Comparison of ENCODE assay signal across 15 mouse cellular contexts in the genomic region with DNA sequence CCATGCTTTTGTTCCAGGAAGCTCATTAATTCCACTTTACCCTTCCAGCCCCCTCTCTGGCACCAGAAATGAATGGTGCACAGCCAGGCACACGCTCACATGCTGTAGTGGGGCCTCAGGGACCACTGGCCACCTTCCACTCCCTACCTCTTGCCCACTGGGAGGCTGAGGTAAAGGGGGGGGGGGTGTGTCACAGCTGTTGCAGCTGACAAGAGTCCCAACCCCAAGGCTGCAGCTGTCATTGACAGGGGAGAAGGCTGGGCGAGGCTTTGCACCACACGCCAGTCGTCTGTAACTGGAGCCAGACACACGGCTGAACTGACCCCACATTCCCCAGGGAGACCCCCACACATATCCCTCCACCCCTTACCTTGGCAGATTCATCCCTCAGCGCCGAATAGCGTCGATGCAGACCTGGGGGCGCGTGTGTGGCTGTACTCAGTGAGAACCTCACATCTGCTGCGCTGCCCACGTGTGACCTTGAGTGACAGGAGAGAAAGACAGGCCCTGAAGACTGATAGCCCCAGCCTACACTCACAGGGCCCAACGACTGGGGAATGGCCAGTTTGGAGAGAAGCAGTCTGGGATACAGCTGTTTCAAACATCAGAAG. TPM values are rescaled to one million over a fixed set of nuclear protein-coding genes. Genes with fewer than 3 reads are reported as not detected.
DNase-seq lines count a peak whose midpoint lies in the region; ATAC-seq and TF ChIP-seq lines count a peak whose summit lies in the region.
"Had no signal": no experiment of that assay in that cellular context is flagged by ENCODE, and none has a peak within 500 bp of the region (broad histone marks: within the 10 kb centered on the region; RNA-seq: fewer than 3 reads in every experiment).

No protein-coding gene starts in this region.

- no peaks in the 10 kb centered on the region for H3K9me3 ChIP-seq in forebrain, embryonic 13.5 days (replicated peaks)
- H3K9me3 ChIP-seq in forebrain, postnatal 0 days (ENCODE audit: low read length): no peaks in the 10 kb centered on the region
- H3K9me3 ChIP-seq in embryonic facial prominence, embryonic 11.5 days (replicated peaks; ENCODE audit: control insufficient read depth, low read length): no peaks in the 10 kb centered on the region
- H3K9me3 ChIP-seq in hindbrain, postnatal 0 days (ENCODE audit: low read length): no peaks in the 10 kb centered on the region
- H3K9me3 ChIP-seq in neural tube, embryonic 12.5 days: no peaks in the 10 kb centered on the region

- peaks cover 21% of the 10 kb centered on the region for H3K4me1 ChIP-seq in forebrain, embryonic 13.5 days
- 0 out of 2 replicates have a peak, but pooled peaks cover 4% of the 10 kb centered on the region for H3K4me1 ChIP-seq in forebrain, postnatal 0 days (ENCODE audit: insufficient read depth)
- H3K4me1 ChIP-seq in embryonic facial prominence, embryonic 11.5 days (ENCODE audit: control insufficient read depth, insufficient read depth, low read length): no peaks in the 10 kb centered on the region
- no peaks in the 10 kb centered on the region; the same call in 1 of the 2 replicates for H3K4me1 ChIP-seq in hindbrain, postnatal 0 days (ENCODE audit: insufficient read depth, low read length)
- peaks cover 15% of the 10 kb centered on the region for H3K4me1 ChIP-seq in neural tube, embryonic 12.5 days

- H3K27ac ChIP-seq in forebrain, embryonic 13.5 days: peak overlapping the region; percentile 3; the same call in 1 of the 2 replicates
- no peak overlapping the region for H3K27ac ChIP-seq in forebrain, postnatal 0 days (ENCODE audit: low read depth, low read length)
- no peak overlapping the region for H3K27ac ChIP-seq in embryonic facial prominence, embryonic 11.5 days (replicated peaks; ENCODE audit: low read depth, low read length)
- H3K27ac ChIP-seq in hindbrain, postnatal 0 days: no peak overlapping the region
- no peak overlapping the region for H3K27ac ChIP-seq in neural tube, embryonic 12.5 days

- DNase-seq in forebrain, postnatal 0 days: no peak
- no peak for DNase-seq in embryonic facial prominence, embryonic 11.5 days (ENCODE audit: low spot score)
- no peak for DNase-seq in hindbrain, postnatal 0 days (ENCODE audit: low spot score)
- no peak for DNase-seq in right cerebral cortex, postnatal 10 days (ENCODE audit: low spot score in 2 of 2)
- no peak for DNase-seq in lung, postnatal 10 days
- DNase-seq: B cell, adult 2 months; cerebellum, postnatal 36 days; heart, adult 18-20 months; kidney, postnatal 4 days; left cerebral cortex, postnatal 4 days; lung, postnatal 14 days; thymus, adult 2 months had no signal

- no peak for TF ChIP-seq CTCF in forebrain, postnatal 0 days (IDR thresholded peaks at IDR 0.05; ENCODE audit: low read depth)
- no peak for TF ChIP-seq CTCF in hindbrain, postnatal 0 days (IDR thresholded peaks at IDR 0.05; ENCODE audit: low read depth)

- H3K9ac ChIP-seq in forebrain, embryonic 13.5 days: no peak overlapping the region
- H3K9ac ChIP-seq in forebrain, postnatal 0 days: no peak overlapping the region
- H3K9ac ChIP-seq in embryonic facial prominence, embryonic 11.5 days (replicated peaks; ENCODE audit: low read length): no peak overlapping the region
- no peak overlapping the region for H3K9ac ChIP-seq in hindbrain, postnatal 0 days (replicated peaks; ENCODE audit: low read length)
- H3K9ac ChIP-seq in neural tube, embryonic 12.5 days: no peak overlapping the region

- H3K4me3 ChIP-seq in forebrain, embryonic 13.5 days: no peak overlapping the region
- no peak overlapping the region for H3K4me3 ChIP-seq in forebrain, postnatal 0 days (ENCODE audit: low read depth, low read length)
- H3K4me3 ChIP-seq in embryonic facial prominence, embryonic 11.5 days (ENCODE audit: low read depth, low read length): no peak overlapping the region
- no peak overlapping the region for H3K4me3 ChIP-seq in hindbrain, postnatal 0 days (ENCODE audit: low read length)
- no peak overlapping the region for H3K4me3 ChIP-seq in neural tube, embryonic 12.5 days

- no peak overlapping the region for H3K4me2 ChIP-seq in forebrain, embryonic 13.5 days
- H3K4me2 ChIP-seq in forebrain, postnatal 0 days (ENCODE audit: low read depth): no peak overlapping the region
- no peak overlapping the region for H3K4me2 ChIP-seq in embryonic facial prominence, embryonic 11.5 days (ENCODE audit: low read depth, low read length)
- no peak overlapping the region for H3K4me2 ChIP-seq in hindbrain, postnatal 0 days (ENCODE audit: low read depth, low read length)
- H3K4me2 ChIP-seq in neural tube, embryonic 12.5 days (replicated peaks): 0 out of 2 replicates have a peak overlapping the region, but pooled peaks have one; percentile 9

- WGBS in forebrain, embryonic 13.5 days: 68% methylated on average over 14 of the region's 14 CpGs
- WGBS in forebrain, postnatal 0 days: 63% methylated on average over 14 of the region's 14 CpGs
- 31% methylated on average over 14 of the region's 14 CpGs for WGBS in embryonic facial prominence, embryonic 11.5 days
- 45% methylated on average over 14 of the region's 14 CpGs for WGBS in hindbrain, postnatal 0 days
- 52% methylated on average over 14 of the region's 14 CpGs for whole genome bisulfite sequencing in neural tube, embryonic 12.5 days

- H3K27me3 ChIP-seq in forebrain, embryonic 13.5 days: no peaks in the 10 kb centered on the region
- no peaks in the 10 kb centered on the region for H3K27me3 ChIP-seq in forebrain, postnatal 0 days (ENCODE audit: insufficient read depth, low read length)
- no peaks in the 10 kb centered on the region for H3K27me3 ChIP-seq in embryonic facial prominence, embryonic 11.5 days (ENCODE audit: control insufficient read depth, insufficient read depth, low read length)
- H3K27me3 ChIP-seq in hindbrain, postnatal 0 days (ENCODE audit: insufficient read depth, low read length): no peaks in the 10 kb centered on the region
- no peaks in the 10 kb centered on the region for H3K27me3 ChIP-seq in neural tube, embryonic 12.5 days (replicated peaks)

- ATAC-seq in forebrain, embryonic 13.5 days: no peak
- ATAC-seq in forebrain, postnatal 0 days: no peak
- peak; percentile 42; the same call in 1 of the 2 replicates for ATAC-seq in embryonic facial prominence, embryonic 11.5 days (replicated peaks; ENCODE audit: insufficient number of reproducible peaks, low FRiP score, low TSS enrichment, low read depth)
- 0 out of 2 replicates have a peak, but pooled peaks have one; percentile 13 for ATAC-seq in hindbrain, postnatal 0 days
- ATAC-seq in neural tube, embryonic 12.5 days (ENCODE audit: low FRiP score, low read depth): peak; percentile 74
- no peak for ATAC-seq in megakaryocyte progenitor cell, adult 5-6 weeks (replicated peaks; ENCODE audit: poor library complexity)

- H3K36me3 ChIP-seq in forebrain, embryonic 13.5 days (ENCODE audit: poor library complexity, severe bottlenecking): no peaks in the 10 kb centered on the region
- H3K36me3 ChIP-seq in forebrain, postnatal 0 days (ENCODE audit: insufficient read depth): peaks cover 18% of the 10 kb centered on the region
- no peaks in the 10 kb centered on the region for H3K36me3 ChIP-seq in embryonic facial prominence, embryonic 11.5 days (replicated peaks; ENCODE audit: control insufficient read depth, insufficient read depth, low read depth, low read length)
- H3K36me3 ChIP-seq in hindbrain, postnatal 0 days (ENCODE audit: insufficient read depth, low read length): peaks cover 15% of the 10 kb centered on the region
- no peaks in the 10 kb centered on the region for H3K36me3 ChIP-seq in neural tube, embryonic 12.5 days

RNA-seq across cellular contexts. Expression of a gene that starts 11.9 kb away (rescaled TPM):
- 3.5 and 3.7 TPM in 2 replicates for polyA plus RNA-seq in forebrain, embryonic 13.5 days (2015; fragmentation: Nextera tagmentation; extraction: Ambion mirVana)
- total RNA-seq in forebrain, postnatal 0 days (2014; rRNA removed): 26.9 and 31.9 TPM in 2 replicates
- polyA plus RNA-seq in forebrain, postnatal 0 days (2015; fragmentation: Nextera tagmentation; extraction: Ambion mirVana): 12.7 and 17.5 TPM in 2 replicates
- 1.9 and 2.2 TPM in 2 replicates for polyA plus RNA-seq in embryonic facial prominence, embryonic 11.5 days (2014; fragmentation: Nextera tagmentation; extraction: Ambion mirVana)
- 42.7 and 46.5 TPM in 2 replicates for total RNA-seq in hindbrain, postnatal 0 days (2014; rRNA removed)
- polyA plus RNA-seq in hindbrain, postnatal 0 days (2015; fragmentation: Nextera tagmentation; extraction: Ambion mirVana): 30.6 and 31.6 TPM in 2 replicates
- 8.0 and 8.6 TPM in 2 replicates for polyA plus RNA-seq in neural tube, embryonic 12.5 days (2016; fragmentation: Nextera tagmentation; extraction: Ambion mirVana)
- 3.1 and 6.1 TPM in 2 replicates for total RNA-seq in megakaryocyte progenitor cell, adult 5-6 weeks (2015)
- 5.3 and 6.5 TPM in 2 replicates for total RNA-seq in megakaryocyte progenitor cell, adult 5-6 weeks (2017)

RNA-seq across cellular contexts. Expression of a gene that starts 31.0 kb away (rescaled TPM):
- polyA plus RNA-seq in forebrain, embryonic 13.5 days (2015; fragmentation: Nextera tagmentation; extraction: Ambion mirVana): not detected in 2 replicates
- total RNA-seq in forebrain, postnatal 0 days (2014; rRNA removed): 0.08 and 0.29 TPM in 2 replicates
- polyA plus RNA-seq in forebrain, postnatal 0 days (2015; fragmentation: Nextera tagmentation; extraction: Ambion mirVana): 0.19 and 0.28 TPM in 2 replicates
- polyA plus RNA-seq in embryonic facial prominence, embryonic 11.5 days (2014; fragmentation: Nextera tagmentation; extraction: Ambion mirVana): 15.2 and 19.8 TPM in 2 replicates
- 0.16 TPM in 1 of 2 replicates, not detected in the other for total RNA-seq in hindbrain, postnatal 0 days (2014; rRNA removed)
- not detected in 2 replicates for polyA plus RNA-seq in hindbrain, postnatal 0 days (2015; fragmentation: Nextera tagmentation; extraction: Ambion mirVana)
- polyA plus RNA-seq in neural tube, embryonic 12.5 days (2016; fragmentation: Nextera tagmentation; extraction: Ambion mirVana): 35.7 and 44.8 TPM in 2 replicates
- not detected in 2 replicates for total RNA-seq in megakaryocyte progenitor cell, adult 5-6 weeks (2015)
- not detected in 2 replicates for total RNA-seq in megakaryocyte progenitor cell, adult 5-6 weeks (2017)
- total RNA-seq: heart, adult 18-20 months; left cerebral cortex, postnatal 4 days had no signal

RNA-seq across cellular contexts. Expression of a gene that starts 41.0 kb away (rescaled TPM):
- polyA plus RNA-seq in forebrain, embryonic 13.5 days (2015; fragmentation: Nextera tagmentation; extraction: Ambion mirVana): 126 and 131 TPM in 2 replicates
- 177 and 184 TPM in 2 replicates for total RNA-seq in forebrain, postnatal 0 days (2014; rRNA removed)
- polyA plus RNA-seq in forebrain, postnatal 0 days (2015; fragmentation: Nextera tagmentation; extraction: Ambion mirVana): 103 and 123 TPM in 2 replicates
- 128 and 133 TPM in 2 replicates for polyA plus RNA-seq in embryonic facial prominence, embryonic 11.5 days (2014; fragmentation: Nextera tagmentation; extraction: Ambion mirVana)
- 189 and 200 TPM in 2 replicates for total RNA-seq in hindbrain, postnatal 0 days (2014; rRNA removed)
- 100 and 106 TPM in 2 replicates for polyA plus RNA-seq in hindbrain, postnatal 0 days (2015; fragmentation: Nextera tagmentation; extraction: Ambion mirVana)
- 110 and 114 TPM in 2 replicates for polyA plus RNA-seq in neural tube, embryonic 12.5 days (2016; fragmentation: Nextera tagmentation; extraction: Ambion mirVana)
- total RNA-seq in megakaryocyte progenitor cell, adult 5-6 weeks (2015): 42.1 and 45.9 TPM in 2 replicates
- 43.3 and 71.6 TPM in 2 replicates for total RNA-seq in megakaryocyte progenitor cell, adult 5-6 weeks (2017)

Comparison
In these comparisons a context has a peak if more than half of its experiments do, and no peak if none do; other contexts are left out.
1. ATAC-seq: peak in embryonic facial prominence, embryonic 11.5 days (single experiment), hindbrain, postnatal 0 days (single experiment) and neural tube, embryonic 12.5 days (single experiment); none in forebrain, embryonic 13.5 days (single experiment), forebrain, postnatal 0 days (single experiment) and megakaryocyte progenitor cell, adult 5-6 weeks (single experiment).
2. RNA of a gene that starts 31.0 kb away (polyA plus RNA-seq): 35.7 to 44.8 TPM in neural tube, embryonic 12.5 days and 15.2 to 19.8 TPM in embryonic facial prominence, embryonic 11.5 days; 0.19 to 0.28 TPM in forebrain, postnatal 0 days, not detected in forebrain, embryonic 13.5 days and not detected in hindbrain, postnatal 0 days; every median in the first group is over 10 times any median in the second.